Mouse (Mus musculus) heart, adult 11 months (tissue): ENCODE data around the gene Pdcd6ip.
A peak's percentile ranks its signal among the peaks of the same experiment; 100 is the strongest.
"Not testable (repeated sequence)": the region's sequence is repeated elsewhere in the genome, so short reads cannot be mapped to it uniquely, and the experiment has no call there.

Experiments used
- DNase-seq: peaks from one replicate; pipeline ENCODE4 v3.0.0; 2022

The Pdcd6ip gene

DNA sequence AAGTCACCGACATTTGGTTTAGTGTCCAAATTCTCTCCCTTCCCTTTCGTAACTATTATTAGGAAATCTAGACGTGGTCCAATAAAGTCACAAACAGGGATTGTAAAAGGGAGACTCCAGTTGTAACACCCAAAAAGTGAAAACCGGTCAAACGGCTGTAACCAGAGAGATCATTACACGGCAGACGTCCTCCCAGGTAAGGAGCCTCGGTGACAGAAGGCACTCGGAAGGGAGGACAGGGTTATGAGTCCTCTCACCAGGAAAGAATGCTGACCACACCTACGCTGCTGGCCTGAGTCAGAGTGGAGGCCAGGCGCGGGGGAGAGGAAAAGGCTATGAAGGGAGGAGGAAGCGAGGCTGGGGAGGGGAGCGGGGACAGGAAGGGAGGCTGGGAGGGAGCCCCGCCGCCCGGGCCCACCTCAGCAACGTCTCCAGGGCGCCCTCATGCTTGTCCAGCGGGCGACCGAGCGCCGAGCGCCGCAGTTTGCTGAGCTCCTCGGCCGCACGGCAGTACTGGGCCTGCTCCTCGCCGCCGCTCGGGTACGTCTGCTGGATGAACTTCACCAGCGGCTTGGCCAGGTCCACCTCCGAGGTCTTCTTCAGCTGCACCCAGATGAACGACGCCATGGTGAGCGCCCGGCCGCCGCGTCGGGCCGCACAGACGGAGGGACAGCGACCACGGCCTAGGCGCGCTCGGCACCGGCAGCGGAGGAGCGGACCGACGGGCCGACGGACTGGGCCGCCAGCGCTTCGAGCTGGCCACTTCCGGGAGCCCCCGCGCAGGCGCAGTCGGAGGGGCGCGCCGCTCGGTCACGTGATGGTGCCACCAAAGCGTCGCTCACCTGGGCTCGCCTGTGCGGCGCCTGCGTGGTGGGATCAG lies at the start of gene Pdcd6ip:
Gene Pdcd6ip, minus strand, starts transcription at position 779 of the 880 bp plus-strand sequence.
- DNase-seq: peak; percentile 99

DNA sequence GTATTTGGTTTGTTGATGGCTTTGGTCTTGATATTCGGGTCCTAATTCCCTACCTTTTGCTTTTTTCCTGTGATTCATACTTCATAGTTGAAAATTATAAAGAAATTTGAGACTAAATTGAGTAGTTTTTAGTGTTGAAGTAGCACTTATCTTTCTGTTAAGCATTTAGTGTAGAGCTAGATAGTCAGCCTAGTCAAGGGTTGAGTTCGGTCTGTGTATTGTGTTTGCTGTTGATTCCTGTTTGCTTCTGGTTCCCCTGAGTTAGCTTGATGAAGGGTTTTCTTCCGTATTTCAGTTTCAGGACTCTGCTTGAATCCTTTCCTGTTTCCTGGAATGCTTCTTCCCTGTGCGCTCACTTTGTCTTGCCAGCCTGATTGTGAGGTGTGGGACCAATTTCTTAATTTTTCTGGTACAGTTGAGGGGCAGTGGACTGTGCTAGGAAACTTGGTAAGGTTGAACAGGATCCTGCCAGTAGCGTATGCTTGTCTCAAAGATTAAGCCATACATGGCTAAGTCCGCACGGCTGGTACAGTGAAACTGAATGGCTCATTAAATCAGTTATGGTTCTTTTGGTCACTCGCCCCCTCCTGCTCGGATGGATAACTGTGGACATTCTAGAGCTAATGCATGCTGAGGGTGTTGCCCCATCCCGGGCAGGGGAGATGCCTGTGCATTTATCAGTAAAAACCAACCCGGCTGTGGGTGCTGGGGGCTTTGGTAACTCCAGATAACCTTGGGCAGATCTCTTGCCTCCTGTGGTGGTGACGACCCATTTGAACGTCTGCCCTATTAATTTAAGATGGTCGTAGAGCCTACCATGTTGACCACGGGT lies 48.0 kb upstream of the Pdcd6ip start:
- no peak for DNase-seq

GRCm38 (mm10) chr9:113749356-113749755 lies 41.3 kb upstream of the Pdcd6ip start:
- DNase-seq: peak; percentile 95

- peak; percentile 80 for DNase-seq
Measured at GRCm38 (mm10) chr9:113743291-113743690, 35.2 kb upstream of the Pdcd6ip start.

- DNase-seq: peak; percentile 86
Measured at GRCm38 (mm10) chr9:113742361-113742794, 34.3 kb upstream of the Pdcd6ip start.

- peak; percentile 96 for DNase-seq
Measured at GRCm38 (mm10) chr9:113741637-113742137, 33.6 kb upstream of the Pdcd6ip start.

- peak; percentile 99 for DNase-seq
Measured at GRCm38 (mm10) chr9:113741108-113741636, 33.1 kb upstream of the Pdcd6ip start, which contains the start of gene Clasp2. Clasp2 (plus strand) TSS chr9:113741473.

- DNase-seq: peak; percentile 98
Measured at GRCm38 (mm10) chr9:113738941-113739340, 30.9 kb upstream of the Pdcd6ip start.

DNA sequence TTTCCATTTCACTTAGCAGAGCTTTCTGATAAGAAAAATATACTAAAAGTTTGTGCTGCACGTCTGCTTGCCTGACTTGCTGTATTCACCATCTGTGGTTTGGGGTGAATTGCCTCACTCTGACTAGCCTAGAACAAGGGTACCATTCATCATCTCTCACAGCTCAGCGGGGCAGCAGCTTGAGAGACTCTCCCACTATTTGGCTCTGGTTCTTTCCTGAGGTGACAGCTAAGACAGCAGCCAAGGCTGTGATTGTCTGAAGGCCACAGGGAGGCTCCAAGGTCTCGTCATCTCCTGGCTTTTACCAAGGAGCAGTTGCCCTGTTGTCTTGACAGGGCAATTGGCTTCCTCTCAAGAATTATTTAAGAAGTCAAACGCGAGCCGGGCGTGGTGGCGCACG lies 30.0 kb upstream of the Pdcd6ip start:
- DNase-seq: peak; percentile 96

- DNase-seq: peak; percentile 86
Measured at GRCm38 (mm10) chr9:113735920-113736319, 27.9 kb upstream of the Pdcd6ip start.

GRCm38 (mm10) chr9:113731540-113731939 lies 23.5 kb upstream of the Pdcd6ip start:
- peak; percentile 90 for DNase-seq

- no peak for DNase-seq
Measured at GRCm38 (mm10) chr9:113726991-113727680, 19.1 kb upstream of the Pdcd6ip start.

GRCm38 (mm10) chr9:113726131-113726530 lies 18.1 kb upstream of the Pdcd6ip start:
- DNase-seq: no peak

- DNase-seq: not testable (repeated sequence)
Measured at GRCm38 (mm10) chr9:113725609-113726008, 17.6 kb upstream of the Pdcd6ip start.

DNA sequence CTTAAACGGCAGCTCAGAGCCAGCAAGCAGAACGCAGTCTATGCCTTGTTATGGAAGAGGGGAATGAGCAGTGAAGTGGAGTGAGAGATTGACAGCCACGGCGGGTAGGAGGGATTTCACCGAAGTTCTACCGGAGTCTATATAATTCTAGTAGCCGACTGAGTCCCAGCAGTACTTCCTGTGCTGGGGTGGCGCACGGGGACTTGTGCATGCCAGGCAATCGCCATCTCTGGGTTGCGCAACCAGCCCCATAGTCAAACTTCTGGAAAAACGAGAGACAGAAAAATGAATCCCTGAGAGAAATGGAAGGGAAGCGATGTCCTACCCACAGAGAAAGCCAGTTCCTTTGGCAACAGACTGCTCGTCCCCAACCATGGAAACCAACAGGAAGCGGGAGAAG lies 16.6 kb upstream of the Pdcd6ip start:
- no peak for DNase-seq

- peak; percentile 88 for DNase-seq
Measured at GRCm38 (mm10) chr9:113719063-113719462, 11.0 kb upstream of the Pdcd6ip start.

DNA sequence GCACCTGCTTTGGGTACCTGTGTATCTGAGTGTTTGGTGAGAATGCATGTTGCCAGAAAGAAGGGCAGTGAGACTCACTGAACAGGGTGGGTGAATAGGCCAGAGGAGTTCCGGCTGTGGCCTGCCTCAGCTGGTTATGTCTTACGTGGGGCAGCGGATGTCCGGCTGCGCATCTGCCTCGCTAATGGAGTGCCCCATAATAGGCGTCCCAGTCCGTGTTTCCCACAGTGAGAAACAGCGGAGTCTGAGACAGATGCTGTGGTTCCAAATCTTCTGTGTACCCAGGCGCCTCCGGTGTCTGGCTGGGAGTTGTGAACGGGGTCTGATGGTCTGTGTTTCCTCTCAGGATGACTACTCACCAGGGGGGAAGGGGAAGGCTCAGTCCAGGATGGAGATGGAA lies 2.8 kb upstream of the Pdcd6ip start:
- peak; percentile 76 for DNase-seq

DNA sequence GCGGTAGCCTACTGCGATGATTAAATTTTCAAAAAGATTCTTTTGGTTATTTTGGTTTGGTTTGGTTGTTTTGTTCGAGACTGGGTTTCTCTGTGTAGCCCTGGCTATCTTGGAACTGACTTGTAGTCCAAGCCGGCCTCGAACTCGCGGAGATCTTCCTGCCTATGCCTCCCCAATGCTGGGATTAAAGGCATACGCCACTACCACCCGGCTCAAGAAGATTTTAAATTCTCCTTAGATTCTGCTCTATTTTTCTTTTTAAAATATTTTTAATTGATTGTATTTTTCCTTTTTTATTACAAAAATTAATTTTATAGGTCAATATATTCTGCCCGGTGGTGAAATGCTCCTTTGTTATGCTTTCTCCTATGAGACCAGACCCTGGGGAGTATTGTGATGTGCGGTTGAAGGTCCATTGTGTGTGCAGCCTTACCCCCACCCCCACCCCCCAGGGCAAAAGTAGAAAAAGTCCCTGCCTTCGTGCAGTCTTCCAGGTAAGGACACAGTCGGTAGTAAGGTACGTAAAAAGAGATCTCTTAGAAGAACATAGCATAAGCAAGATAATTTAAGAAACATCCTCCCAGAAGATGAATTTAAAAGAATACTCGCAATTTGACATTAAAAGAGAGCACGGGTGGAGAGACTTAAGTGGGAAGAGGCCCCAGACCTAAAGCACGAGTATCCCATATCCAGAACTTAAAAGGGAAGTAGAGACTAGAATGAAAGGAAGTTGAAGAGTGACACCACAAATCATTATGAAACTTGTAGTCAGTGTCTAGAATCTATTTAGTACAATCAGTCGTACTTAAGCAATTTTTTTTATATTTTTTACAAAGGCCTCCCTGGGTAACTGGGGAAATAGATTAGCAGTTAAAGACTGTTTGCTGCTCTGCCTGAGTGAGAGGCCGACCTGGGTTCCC lies 562 bp upstream of the Pdcd6ip start:
- DNase-seq: no peak

GRCm38 (mm10) chr9:113706841-113707240 lies 1.2 kb downstream of the Pdcd6ip start:
- DNase-seq: peak; percentile 89

- DNase-seq: peak; percentile 50
Measured at GRCm38 (mm10) chr9:113706108-113706507, 2.0 kb downstream of the Pdcd6ip start.
